Mouse (Mus musculus) frontal cortex, postnatal 10 days (tissue): Measurements from ENCODE around the gene Ppm1h.
"Not testable (repeated sequence)": the region's sequence is repeated elsewhere in the genome, so short reads cannot be mapped to it uniquely, and the experiment has no call there.

Experiments
- DNase-seq, 2 experiments: peaks; one replicate each; pipeline ENCODE4 v3.0.0; 2022; ENCODE audit warnings: low spot score in 2 of 2, mixed read lengths in 1 of 2

The Ppm1h gene

DNA sequence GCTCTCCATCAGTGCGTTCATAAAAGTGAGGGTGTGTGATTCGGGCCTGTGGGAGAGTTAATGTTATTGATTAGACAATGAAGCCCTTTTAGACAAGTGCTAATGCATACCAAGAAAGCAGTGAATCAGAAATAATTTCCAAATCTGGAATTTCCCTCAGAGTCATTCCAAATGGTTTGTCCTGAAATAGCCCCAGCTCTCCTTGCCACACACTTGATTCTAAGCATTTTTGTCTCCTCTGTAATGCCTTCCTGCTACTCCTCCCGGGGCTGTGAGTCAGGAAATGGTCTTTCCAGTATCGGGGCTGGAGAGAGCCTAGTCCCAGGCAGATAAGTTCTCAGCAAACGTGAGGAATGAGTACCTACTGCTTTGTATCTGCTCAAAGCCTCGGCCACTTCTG, 212.9 kb downstream of the Ppm1h start:
- no peak for DNase-seq

- peak; percentile 47 to 66 for DNase-seq
Measured at GRCm38 (mm10) chr10:122894555-122895069, 216.1 kb downstream of the Ppm1h start.

- DNase-seq, result no peak
Measured at GRCm38 (mm10) chr10:122895121-122895770, 216.7 kb downstream of the Ppm1h start.

DNA sequence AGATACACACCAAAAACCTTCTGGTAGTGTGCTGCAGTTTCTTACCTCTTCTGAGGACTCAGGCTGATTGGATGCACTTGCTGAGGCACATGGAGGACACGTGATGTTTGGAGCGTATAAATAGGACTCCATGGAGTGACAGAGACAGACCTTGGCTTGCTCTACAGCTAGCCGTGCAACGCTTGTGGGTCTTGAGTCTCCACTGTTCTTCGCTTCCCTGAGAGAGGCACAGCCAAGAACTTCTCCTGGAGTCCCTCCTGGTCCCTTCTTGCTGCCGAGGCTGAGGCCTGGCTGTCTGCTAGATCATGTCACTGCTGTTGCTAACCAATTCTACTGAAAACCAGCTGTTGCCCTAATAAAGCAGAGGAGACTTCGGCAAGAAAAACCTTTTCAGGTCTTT, 221.4 kb downstream of the Ppm1h start:
- no peak for DNase-seq

GRCm38 (mm10) chr10:122900466-122900865, 221.9 kb downstream of the Ppm1h start:
- no peak for DNase-seq

DNA sequence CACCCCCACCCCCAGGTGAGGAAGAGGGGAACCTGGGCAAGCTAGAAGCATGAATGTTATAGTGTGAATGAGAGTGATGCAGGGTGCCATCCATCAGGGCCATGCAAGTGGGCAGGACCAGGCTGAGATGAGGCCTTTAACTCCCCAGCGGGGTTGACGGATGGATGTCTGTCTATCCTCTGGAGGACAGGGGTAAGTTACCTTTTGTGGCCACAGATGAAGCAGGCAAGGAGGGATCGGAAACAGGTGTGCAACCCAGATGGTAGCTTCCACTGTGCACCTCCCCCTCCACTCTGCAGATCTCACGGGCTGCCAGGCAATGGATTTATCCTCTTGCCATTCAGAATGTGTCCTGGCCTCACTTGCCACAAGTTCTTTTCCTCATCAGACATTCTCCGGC, 222.8 kb downstream of the Ppm1h start:
- DNase-seq, result no peak

DNA sequence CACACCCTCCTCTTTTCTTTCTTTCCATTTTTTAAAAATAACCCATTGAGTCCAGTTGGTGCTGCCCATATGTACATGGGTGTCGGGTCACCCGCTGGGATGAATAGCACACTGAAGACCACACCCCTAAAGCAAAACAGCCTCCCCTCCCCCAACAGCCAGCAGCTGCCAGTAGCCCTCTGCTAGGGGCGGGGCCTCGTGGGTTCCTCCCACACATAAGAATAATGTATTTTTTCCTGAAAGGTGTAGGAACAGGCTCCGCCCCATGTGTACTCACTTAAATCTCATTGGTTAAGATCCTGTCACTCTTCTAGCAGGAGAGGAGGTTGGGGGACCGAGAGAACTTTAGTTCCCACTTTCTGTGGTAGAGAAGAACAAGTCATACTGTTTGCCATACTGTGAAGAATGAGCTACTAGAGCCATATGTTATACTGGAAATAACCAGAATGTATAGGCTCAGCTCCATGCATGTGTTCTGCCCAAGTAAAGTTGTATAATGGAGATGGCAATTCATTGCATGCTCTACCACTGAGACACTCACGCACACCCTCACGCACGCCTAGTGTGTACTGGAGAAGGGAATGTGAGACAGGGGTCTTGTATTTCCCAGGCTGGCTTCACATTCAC, 231.0 kb downstream of the Ppm1h start:
- DNase-seq, result no peak

- DNase-seq, result no peak
Measured at GRCm38 (mm10) chr10:122910798-122911225, 232.2 kb downstream of the Ppm1h start.

- no peak for DNase-seq
Measured at GRCm38 (mm10) chr10:122911668-122912067, 233.1 kb downstream of the Ppm1h start.

GRCm38 (mm10) chr10:122912086-122912690, 233.6 kb downstream of the Ppm1h start:
- DNase-seq, result no peak

DNA sequence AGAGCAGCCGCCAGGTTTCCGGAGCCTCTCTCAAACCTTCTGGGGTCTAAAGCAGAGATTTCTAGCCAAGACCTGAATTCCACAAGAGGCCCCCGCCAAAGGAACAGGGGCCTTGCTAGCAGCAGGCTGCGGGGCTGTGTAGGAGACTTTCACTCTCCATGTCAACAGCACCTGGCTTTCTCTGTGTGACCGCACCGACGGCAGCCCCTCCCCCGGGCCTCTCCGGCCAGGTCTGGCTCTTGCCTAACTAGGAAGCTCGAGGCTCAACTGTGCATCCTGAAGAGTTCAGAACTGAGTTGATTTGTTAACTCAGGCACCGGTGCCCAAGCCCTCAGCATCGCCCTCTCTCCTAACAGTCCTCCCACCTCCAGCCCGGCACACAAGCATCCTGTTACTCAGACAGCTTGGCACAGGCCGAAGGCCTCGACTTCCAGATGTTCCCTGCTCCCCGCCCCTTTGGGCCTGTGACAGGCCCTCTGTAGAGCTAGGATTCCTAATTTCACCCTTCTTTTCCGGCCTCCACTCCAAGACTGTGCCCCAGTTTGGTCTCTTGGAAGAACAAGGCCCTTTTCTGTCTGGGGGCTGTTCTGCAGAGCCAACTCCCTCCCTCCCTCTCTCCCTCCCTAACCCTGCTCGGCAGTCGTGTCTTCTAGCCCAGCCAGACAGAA, 234.3 kb downstream of the Ppm1h start:
- peak; percentile 75 to 84 for DNase-seq

DNA sequence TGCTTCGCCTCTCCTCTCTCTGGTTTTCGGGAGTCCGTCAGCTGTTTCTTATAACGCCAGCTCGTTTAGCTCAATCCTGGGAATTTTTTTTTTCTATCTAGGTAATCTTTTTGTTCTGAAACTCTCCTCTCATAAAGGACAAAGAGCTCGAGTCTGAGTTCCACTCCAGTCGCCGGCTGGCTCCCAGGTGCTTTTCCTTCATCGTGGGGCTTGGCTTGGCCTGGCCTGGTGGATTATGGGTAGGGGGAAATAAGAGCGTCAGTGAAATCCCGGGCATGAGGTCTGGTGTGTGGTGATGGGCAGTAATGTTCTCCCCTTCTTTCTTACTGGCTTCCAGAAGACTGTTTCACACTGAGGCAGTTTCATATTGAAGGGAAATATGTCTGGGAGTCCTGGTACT, 234.8 kb downstream of the Ppm1h start:
- DNase-seq, result no peak

GRCm38 (mm10) chr10:122915905-122916304, 237.3 kb downstream of the Ppm1h start:
- DNase-seq, result no peak

DNA sequence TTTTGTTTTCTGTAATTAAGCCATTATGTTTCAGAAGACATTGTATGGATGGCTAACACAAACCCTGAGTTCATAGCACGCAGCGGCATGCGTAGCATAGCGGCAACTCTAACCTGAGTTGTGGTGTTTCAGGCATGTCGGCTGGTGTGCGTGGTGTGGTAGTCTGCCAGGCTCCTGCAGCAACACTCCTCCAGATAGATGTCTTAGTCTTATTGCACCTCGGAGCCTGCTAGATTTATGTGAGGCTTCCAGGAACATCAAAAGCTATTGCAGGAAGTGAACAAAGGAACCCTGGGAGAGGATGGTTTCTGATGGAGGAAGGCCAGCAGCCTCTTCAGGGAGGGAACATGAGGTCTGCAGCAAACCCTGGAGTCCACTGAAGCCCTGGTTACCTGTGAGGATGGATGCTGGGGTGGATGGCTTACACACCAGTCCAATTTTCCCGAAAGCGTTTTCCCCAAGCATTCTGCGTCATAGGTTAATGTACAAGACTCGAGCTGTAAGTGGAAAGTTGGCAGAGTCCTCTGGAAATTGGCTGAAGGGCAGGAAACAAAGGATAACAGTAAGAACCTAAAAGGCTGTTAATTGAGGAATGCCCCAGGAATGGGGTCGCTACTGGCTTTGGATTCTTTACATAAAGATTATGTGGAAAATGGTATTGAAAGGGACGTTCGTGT, 239.2 kb downstream of the Ppm1h start:
- DNase-seq, result no peak

GRCm38 (mm10) chr10:122918325-122918694, 239.7 kb downstream of the Ppm1h start:
- DNase-seq, result no peak

DNA sequence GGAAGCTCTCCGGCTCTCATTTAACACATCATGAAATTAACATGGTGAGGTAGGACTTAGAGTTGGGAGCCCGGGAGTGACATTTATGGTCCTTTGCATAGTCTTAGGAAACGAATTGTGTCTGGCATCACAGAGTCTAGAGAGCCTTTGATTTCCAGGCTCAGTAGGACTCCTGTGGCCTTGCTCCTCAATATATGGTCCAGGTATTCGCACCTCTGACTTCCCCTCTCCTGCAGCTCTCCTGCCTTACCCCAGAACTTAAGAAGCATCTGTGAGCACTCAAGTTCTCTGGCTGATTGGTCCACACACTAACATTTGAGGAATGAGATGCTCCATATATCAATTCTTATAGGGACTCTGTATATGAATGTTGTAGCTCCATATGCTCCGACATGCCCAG, 240.2 kb downstream of the Ppm1h start:
- no peak for DNase-seq

DNA sequence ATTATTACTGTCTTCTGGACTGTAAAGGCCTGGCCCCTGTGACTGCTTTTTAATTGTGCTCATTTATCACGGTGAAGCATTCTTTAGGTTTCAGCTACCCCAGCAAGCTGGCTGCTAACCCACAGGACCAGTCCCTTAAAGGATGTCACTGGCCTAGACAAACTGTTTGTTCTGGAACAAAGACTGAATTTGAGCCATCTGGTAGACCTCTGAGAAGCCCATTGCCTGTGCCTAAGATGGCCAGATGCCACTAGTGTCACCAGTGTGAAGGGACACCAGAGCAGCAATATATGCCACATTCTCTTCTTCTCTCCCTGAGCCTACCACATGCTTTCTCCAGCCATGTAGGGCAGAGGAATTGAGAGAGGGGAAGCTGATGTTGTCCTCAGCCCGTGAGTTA, 240.9 kb downstream of the Ppm1h start:
- no peak for DNase-seq

- no peak for DNase-seq
Measured at GRCm38 (mm10) chr10:122920218-122920795, 241.7 kb downstream of the Ppm1h start.

DNA sequence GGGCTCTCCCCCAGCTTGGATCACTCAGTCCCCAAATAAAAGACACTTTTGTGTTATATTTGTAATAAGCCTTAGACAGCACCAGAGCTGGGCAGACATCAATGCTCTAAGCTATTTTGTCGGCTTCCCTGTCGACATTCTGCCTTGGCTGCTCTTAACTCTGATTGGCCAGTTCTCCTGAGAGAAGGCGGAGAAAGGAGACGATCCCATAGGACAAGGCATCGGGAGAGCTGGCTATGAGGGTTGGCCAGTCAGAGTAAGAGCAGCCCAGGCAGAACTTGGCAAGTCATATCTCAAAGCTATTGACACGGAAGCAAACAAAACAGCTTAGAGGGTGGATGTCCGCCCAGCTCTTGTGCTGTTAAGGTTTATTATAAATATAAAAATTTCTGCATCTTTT, 243.7 kb downstream of the Ppm1h start:
- DNase-seq, result no peak

DNA sequence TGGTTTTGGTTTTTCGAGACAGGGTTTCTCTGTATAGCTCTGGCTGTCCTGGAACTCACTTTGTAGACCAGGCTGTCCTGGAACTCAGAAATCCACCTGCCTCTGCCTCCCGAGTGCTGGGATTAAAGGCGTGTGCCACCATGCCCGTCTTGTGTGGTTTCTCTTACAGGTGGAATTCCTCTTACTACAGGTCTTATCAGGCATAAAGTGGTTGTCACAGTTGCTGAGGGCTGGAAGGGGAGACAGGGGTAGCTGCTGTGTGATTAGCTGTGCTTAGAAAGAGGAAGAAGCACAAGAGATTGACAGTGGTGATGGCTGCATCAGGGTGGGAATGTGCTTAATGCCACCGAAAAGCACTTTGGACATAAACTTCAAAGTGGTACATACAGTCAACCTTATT, 246.0 kb downstream of the Ppm1h start:
- DNase-seq, result not testable (repeated sequence)

- no peak for DNase-seq
Measured at GRCm38 (mm10) chr10:122926275-122926674, 247.7 kb downstream of the Ppm1h start.

GRCm38 (mm10) chr10:122930520-122930919, 252.0 kb downstream of the Ppm1h start:
- no peak for DNase-seq
